Mouse (Mus musculus) splenic B cell, adult 2 months (primary cell): ENCODE results near the gene Hat1.

ENCODE experiments used
- DNase-seq: peaks from one replicate; pipeline ENCODE4 v3.0.0-alpha.2; 2011; ENCODE audit warnings: low read depth, low spot score
- H3K27me3 ChIP-seq: 2 replicates; pipeline ENCODE4 v1.6.1; 2012; ENCODE audit warnings: mild to moderate bottlenecking, low read length, moderate library complexity, mixed read lengths; ENCODE audit not compliant: control insufficient read depth, poor library complexity, insufficient read depth, severe bottlenecking
- H3K36me3 ChIP-seq: 2 replicates; pipeline ENCODE4 v1.6.1; 2012; ENCODE audit warnings: mild to moderate bottlenecking, low read length, moderate library complexity, mixed read lengths; ENCODE audit not compliant: control insufficient read depth, poor library complexity, insufficient read depth, severe bottlenecking

Hat1 gene

GRCm38 (mm10) chr2:71420895-71421425 lies 32.2 kb downstream of the Hat1 start:
- DNase-seq, result no peak
- Histone ChIP-seq H3K36me3 (peaks cover 8% of the 10 kb centered on the region; the same call in 1 of the 2 replicates), H3K27me3 (no peaks in the 10 kb centered on the region)

GRCm38 (mm10) chr2:71424545-71424944 lies 35.8 kb downstream of the Hat1 start:
- no peak for DNase-seq
- no peaks in the 10 kb centered on the region for H3K27me3 ChIP-seq
- peaks cover 8% of the 10 kb centered on the region; the same call in 1 of the 2 replicates for H3K36me3 ChIP-seq

- DNase-seq, result no peak
- H3K27me3 ChIP-seq, result no peaks in the 10 kb centered on the region
- H3K36me3 ChIP-seq, result 0 out of 2 replicates have a peak, but pooled peaks cover 4% of the 10 kb centered on the region
Measured at GRCm38 (mm10) chr2:71435440-71435839, 46.7 kb downstream of the Hat1 start.

DNA sequence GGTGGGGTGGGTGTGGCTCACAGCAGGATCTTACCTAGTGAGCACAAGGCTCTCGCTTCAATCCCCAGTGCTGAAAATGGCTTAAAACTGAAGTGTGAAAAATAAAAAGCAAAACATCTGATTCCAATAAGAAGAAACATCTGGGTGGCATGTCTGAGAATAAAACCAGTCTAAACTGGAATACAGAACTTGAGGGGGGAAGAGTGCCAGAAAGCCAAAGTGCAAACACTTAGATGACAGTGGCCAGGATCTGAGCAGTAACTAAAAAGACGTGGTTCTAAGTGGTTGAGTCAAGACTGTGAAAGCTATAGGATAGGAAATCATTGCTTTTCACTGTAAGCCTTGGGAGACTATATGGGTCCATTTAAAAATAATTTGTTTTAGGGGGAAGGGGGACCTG lies 54.6 kb downstream of the Hat1 start:
- DNase-seq, result no peak
- H3K36me3 ChIP-seq, result no peaks in the 10 kb centered on the region
- no peaks in the 10 kb centered on the region for H3K27me3 ChIP-seq

GRCm38 (mm10) chr2:71445536-71446196 lies 56.9 kb downstream of the Hat1 start:
- DNase-seq, result no peak
- H3K36me3 ChIP-seq, result no peaks in the 10 kb centered on the region
- no peaks in the 10 kb centered on the region for H3K27me3 ChIP-seq

GRCm38 (mm10) chr2:71449604-71450003 lies 60.8 kb downstream of the Hat1 start:
- peak; percentile 10 for DNase-seq
- H3K36me3 ChIP-seq, result no peaks in the 10 kb centered on the region
- H3K27me3 ChIP-seq, result no peaks in the 10 kb centered on the region

- no peaks in the 10 kb centered on the region for H3K36me3 ChIP-seq
- no peak for DNase-seq
- no peaks in the 10 kb centered on the region for H3K27me3 ChIP-seq
Measured at GRCm38 (mm10) chr2:71451761-71452160, 63.0 kb downstream of the Hat1 start.

GRCm38 (mm10) chr2:71453161-71453916 lies 64.6 kb downstream of the Hat1 start, which contains the start of gene Metap1d:
TSS of gene Metap1d (plus strand) at chr2:71453276.
- Histone ChIP-seq H3K36me3 (no peaks in the 10 kb centered on the region), H3K27me3 (no peaks in the 10 kb centered on the region)
- peak; percentile 92 for DNase-seq

GRCm38 (mm10) chr2:71453917-71454260 lies 65.1 kb downstream of the Hat1 start:
- no peaks in the 10 kb centered on the region for H3K27me3 ChIP-seq
- no peak for DNase-seq
- no peaks in the 10 kb centered on the region for H3K36me3 ChIP-seq

- DNase-seq, result no peak
- Histone ChIP-seq H3K36me3 (no peaks in the 10 kb centered on the region), H3K27me3 (no peaks in the 10 kb centered on the region)
Measured at GRCm38 (mm10) chr2:71458624-71459023, 69.9 kb downstream of the Hat1 start.

- no peak for DNase-seq
- H3K36me3 ChIP-seq, result no peaks in the 10 kb centered on the region
- H3K27me3 ChIP-seq, result no peaks in the 10 kb centered on the region
Measured at GRCm38 (mm10) chr2:71459659-71460058, 70.9 kb downstream of the Hat1 start.

DNA sequence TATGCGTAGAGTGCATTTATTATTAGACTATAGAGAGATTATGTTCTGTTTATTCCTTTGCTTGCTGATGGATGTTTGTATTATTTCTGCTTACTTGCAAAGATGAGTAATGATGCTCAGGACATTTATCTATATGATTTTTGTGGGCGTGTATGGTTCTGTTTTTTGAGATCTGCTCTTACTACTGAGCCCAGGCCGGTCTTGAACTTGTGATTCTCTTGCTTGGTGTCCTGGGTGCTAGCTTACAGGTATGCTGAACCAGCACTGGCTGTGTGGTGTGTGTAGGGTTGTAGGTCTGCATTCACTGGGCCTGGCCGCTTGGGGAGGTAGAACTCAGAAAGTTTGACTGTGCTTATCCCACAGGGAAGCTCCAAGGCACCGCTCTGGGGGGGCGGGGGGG lies 72.4 kb downstream of the Hat1 start:
- DNase-seq, result no peak
- no peaks in the 10 kb centered on the region for H3K36me3 ChIP-seq
- no peaks in the 10 kb centered on the region for H3K27me3 ChIP-seq

DNA sequence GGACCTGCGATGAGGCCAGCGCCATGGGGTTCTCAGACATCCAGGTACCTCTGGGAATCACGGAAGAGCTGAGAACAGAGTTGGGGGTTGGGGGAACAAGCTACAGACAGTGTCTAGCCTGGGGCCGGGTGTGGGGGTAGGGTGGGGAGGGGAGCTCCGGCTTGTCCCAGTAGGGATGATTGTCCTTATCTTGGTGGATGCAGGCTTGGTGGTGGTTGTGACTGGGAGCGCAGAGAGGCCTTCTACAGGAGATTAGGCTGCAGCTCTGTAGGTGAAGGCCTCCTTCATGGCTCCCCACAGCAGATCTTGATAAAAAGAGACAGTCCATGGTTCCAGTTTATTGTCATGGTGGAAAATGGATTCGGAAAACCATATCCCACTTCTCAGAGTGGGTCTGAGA lies 72.8 kb downstream of the Hat1 start:
- no peak for DNase-seq
- Histone ChIP-seq H3K36me3 (no peaks in the 10 kb centered on the region), H3K27me3 (no peaks in the 10 kb centered on the region)

DNA sequence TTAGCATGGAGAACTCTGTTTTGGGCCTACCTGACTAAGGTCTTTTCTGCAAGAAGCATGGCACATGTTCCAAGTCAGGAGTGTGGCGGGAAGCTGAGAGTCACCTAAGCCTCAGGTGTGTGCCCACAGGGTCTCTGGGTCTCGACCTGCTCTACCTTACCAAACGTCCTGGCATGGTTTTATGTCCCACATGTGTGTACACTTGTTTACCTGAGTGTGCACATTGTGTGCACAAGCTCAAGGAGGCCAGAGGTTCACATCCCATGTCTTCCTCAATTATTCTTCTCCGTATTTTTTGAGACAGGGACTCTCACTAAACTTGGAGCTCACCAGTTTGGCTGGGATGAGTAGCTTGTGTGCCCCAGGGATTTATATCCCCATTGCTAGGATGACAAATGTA lies 73.3 kb downstream of the Hat1 start:
- H3K36me3 ChIP-seq, result no peaks in the 10 kb centered on the region
- no peak for DNase-seq
- no peaks in the 10 kb centered on the region for H3K27me3 ChIP-seq

DNA sequence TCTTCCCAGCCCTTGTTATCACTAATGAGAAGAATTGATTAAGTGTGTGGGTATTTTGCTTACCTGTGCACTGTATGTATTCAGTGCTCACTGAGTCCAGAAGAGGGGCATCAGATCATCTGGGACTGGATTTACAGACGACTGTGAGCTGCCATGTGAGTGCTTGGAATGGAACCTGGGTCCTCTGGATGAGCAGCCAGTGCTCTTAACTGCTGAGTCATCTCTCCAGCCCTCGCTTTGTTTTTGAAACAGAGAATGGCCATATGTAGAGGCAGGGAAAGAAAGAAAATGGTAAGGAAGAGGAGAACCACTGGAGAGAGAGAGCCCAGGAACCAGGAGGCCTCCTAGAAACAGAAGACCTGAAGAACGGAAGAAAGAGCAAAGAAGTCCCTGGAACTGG lies 73.8 kb downstream of the Hat1 start:
- H3K27me3 ChIP-seq, result no peaks in the 10 kb centered on the region
- no peak for DNase-seq
- no peaks in the 10 kb centered on the region for H3K36me3 ChIP-seq
